Mouse (Mus musculus) hindbrain, embryonic 11.5 days (tissue): ENCODE measurements at regions not wholly inside any gene's neighbourhood (a gene's known extent, or its start where the extent isn't known, plus 50 kb on each side); places are given as distances from the start of the nearest gene placed in this dataset.
A peak's percentile ranks its signal among the peaks of the same experiment; 100 is the strongest.
"Not testable (repeated sequence)": the region's sequence is repeated elsewhere in the genome, so short reads cannot be mapped to it uniquely, and the experiment has no call there.

Source experiments
- ATAC-seq: fragments of 200-750 bp; cut with Nextera tagmentation; 2 replicates; pipeline ENCODE4 v1.8.0; 2017; ENCODE audit warnings: mild to moderate bottlenecking, moderate TSS enrichment, moderate library complexity; ENCODE audit not compliant: low FRiP score
- DNase-seq: peaks from one replicate; pipeline ENCODE4 v3.0.0-alpha.2; 2015; ENCODE audit warnings: low spot score
- H3K27ac ChIP-seq: fragments of 300-500 bp; sonication (generic); 2 replicates; pipeline ENCODE4 v1.5.1; 2014; ENCODE audit warnings: mild to moderate bottlenecking, low read depth, low read length
- H3K27me3 ChIP-seq: fragments of 300-500 bp; sonication (generic); 2 replicates; pipeline ENCODE4 v1.6.1; 2014; ENCODE audit warnings: mild to moderate bottlenecking, low read length, moderate library complexity, mixed read lengths; ENCODE audit not compliant: control insufficient read depth, insufficient read depth
- H3K36me3 ChIP-seq: fragments of 300-500 bp; sonication (generic); 2 replicates; pipeline ENCODE4 v1.6.1; 2014; ENCODE audit warnings: mild to moderate bottlenecking, low read length, moderate library complexity, mixed read lengths; ENCODE audit not compliant: control insufficient read depth, insufficient read depth
- H3K4me1 ChIP-seq: fragments of 300-500 bp; sonication (generic); replicated peaks from 2 replicates; pipeline ENCODE4 v1.6.1; 2014; ENCODE audit warnings: low read length, mixed read lengths; ENCODE audit not compliant: control insufficient read depth, insufficient read depth
- H3K4me2 ChIP-seq: fragments of 300-500 bp; sonication (generic); replicated peaks from 2 replicates; pipeline ENCODE4 v1.6.1; 2014; ENCODE audit warnings: mild to moderate bottlenecking, low read depth, low read length
- H3K4me3 ChIP-seq: fragments of 300-500 bp; sonication (generic); 2 replicates; pipeline ENCODE4 v1.5.1; 2014; ENCODE audit warnings: low read depth, low read length
- H3K9ac ChIP-seq: fragments of 300-500 bp; sonication (generic); 2 replicates; pipeline ENCODE4 v1.6.1; 2014; ENCODE audit warnings: low read depth, low read length
- H3K9me3 ChIP-seq: fragments of 300-500 bp; sonication (generic); 2 replicates; pipeline ENCODE4 v1.6.1; 2016; ENCODE audit warnings: low read length; ENCODE audit not compliant: control insufficient read depth
- WGBS: fragments of 180-500 bp; shearing (Covaris S2); extraction: QIAGEN DNeasy Blood & Tissue Kit; methylation state at CpG from one replicate; pipeline ENCODE4 v1.1.7; 2014; 5-methylcytosine and 5-hydroxymethylcytosine counted together

GRCm38 (mm10) chr4:44424831-44425704 lies 124.4 kb downstream of the Melk start:
- Histone ChIP-seq H3K9ac (peak overlapping the region; percentile 52; the same call in 1 of the 2 replicates), H3K27ac (peak overlapping the region; percentile 71), H3K36me3 (no peaks in the 10 kb centered on the region), H3K9me3 (no peaks in the 10 kb centered on the region), H3K4me3 (peak overlapping the region; percentile 41), H3K27me3 (peaks cover 9% of the 10 kb centered on the region), H3K4me1 (peaks cover 5% of the 10 kb centered on the region; the same call in 1 of the 2 replicates), H3K4me2 (peak overlapping the region; percentile 91)
- WGBS = under 1% methylated on average over 55 of the region's 56 CpGs
- DNase-seq (peak; percentile 69), ATAC-seq (peak; percentile 75)

GRCm38 (mm10) chr4:44434593-44434992 lies 133.9 kb downstream of the Melk start:
- no peaks in the 10 kb centered on the region for H3K9me3 ChIP-seq
- H3K4me3 ChIP-seq = no peak overlapping the region
- DNase-seq (peak; percentile 39), ATAC-seq (no peak)
- H3K9ac ChIP-seq = no peak overlapping the region
- no peaks in the 10 kb centered on the region for H3K4me1 ChIP-seq
- WGBS = 39% methylated on average over 9 of the region's 9 CpGs
- H3K36me3 ChIP-seq = no peaks in the 10 kb centered on the region
- H3K4me2 ChIP-seq = no peak overlapping the region
- H3K27ac ChIP-seq = no peak overlapping the region
- H3K27me3 ChIP-seq = no peaks in the 10 kb centered on the region

DNA sequence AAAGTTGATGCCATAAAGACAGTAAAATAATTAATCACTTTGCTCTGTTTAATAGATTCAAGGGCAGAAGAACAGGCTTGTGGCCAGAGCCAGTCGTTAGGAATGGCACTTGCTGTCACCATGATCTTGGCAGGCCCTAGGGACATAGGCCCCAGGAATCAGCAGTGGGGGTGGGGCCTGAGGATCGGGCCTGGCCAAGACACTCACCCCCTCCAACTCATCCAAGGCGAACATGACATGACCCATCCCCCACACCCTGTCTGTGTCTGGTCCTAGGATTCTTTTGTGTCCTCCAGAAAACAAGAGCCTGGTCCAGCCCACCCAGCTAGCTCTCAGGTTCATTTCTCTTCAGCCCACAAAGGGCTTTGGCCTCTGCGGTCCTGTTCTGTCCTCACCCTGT lies 144.8 kb downstream of the Melk start:
- Histone ChIP-seq H3K9ac (no peak overlapping the region; the same call in 1 of the 2 replicates), H3K4me1 (0 out of 2 replicates have a peak, but pooled peaks cover 2% of the 10 kb centered on the region), H3K27ac (no peak overlapping the region; the same call in 1 of the 2 replicates), H3K27me3 (no peaks in the 10 kb centered on the region), H3K36me3 (no peaks in the 10 kb centered on the region), H3K9me3 (no peaks in the 10 kb centered on the region), H3K4me2 (no peak overlapping the region), H3K4me3 (no peak overlapping the region)
- 18% methylated on average over 4 of the region's 4 CpGs for WGBS
- no peak for ATAC-seq
- DNase-seq = peak; percentile 35

DNA sequence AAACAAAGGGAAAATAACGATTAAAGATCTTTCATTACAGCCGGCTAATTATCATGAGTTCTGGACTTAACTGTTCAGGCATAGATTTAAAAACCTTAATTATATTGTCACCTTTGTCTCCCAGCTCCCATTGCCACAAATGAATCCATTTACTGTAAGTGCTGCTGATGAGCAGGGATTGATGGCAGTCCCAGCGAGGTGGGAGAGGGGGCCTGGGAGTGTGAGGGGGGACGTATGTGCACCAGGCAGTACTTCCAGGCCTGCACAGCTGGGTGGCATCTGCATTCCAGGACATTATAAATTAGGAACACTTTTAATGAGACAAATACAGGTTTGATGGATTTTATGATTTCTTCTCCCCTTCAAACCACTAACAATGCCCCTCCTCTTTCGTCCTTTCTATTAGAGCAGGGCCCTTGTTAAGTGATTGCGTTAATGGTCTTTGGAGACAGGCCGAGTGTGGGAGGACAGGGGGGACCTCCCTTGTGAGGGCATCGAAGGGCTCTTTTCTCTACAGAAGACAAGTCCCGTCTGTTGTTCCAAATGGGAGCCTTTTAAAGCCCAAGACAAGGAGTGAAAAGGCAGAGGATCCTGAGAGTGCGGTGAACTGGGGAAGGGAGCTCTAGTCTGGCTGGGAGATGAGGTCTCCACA lies 150.3 kb downstream of the Melk start:
- no peak for ATAC-seq
- WGBS = 58% methylated on average over 10 of the region's 10 CpGs
- H3K4me1 ChIP-seq = 0 out of 2 replicates have a peak, but pooled peaks cover 2% of the 10 kb centered on the region

GRCm38 (mm10) chr4:44452043-44452618 lies 151.5 kb downstream of the Melk start:
- H3K9ac ChIP-seq = no peak overlapping the region
- ATAC-seq (peak; percentile 67; the same call in 1 of the 2 replicates), DNase-seq (peak; percentile 38)
- no peak overlapping the region for H3K4me3 ChIP-seq
- H3K9me3 ChIP-seq = no peaks in the 10 kb centered on the region
- 0 out of 2 replicates have a peak, but pooled peaks cover 2% of the 10 kb centered on the region for H3K4me1 ChIP-seq
- H3K27me3 ChIP-seq = no peaks in the 10 kb centered on the region
- no peaks in the 10 kb centered on the region for H3K36me3 ChIP-seq
- WGBS = 47% methylated on average over 8 of the region's 8 CpGs
- no peak overlapping the region for H3K4me2 ChIP-seq
- H3K27ac ChIP-seq = no peak overlapping the region; the same call in 1 of the 2 replicates

More for the DNA sequence above, 150.3 kb downstream of the Melk start:
- Histone ChIP-seq H3K27ac (peak overlapping the region; percentile 33; the same call in 1 of the 2 replicates), H3K9ac (no peak overlapping the region), H3K36me3 (no peaks in the 10 kb centered on the region), H3K4me3 (no peak overlapping the region), H3K4me2 (no peak overlapping the region), H3K9me3 (no peaks in the 10 kb centered on the region), H3K27me3 (no peaks in the 10 kb centered on the region)
- DNase-seq = no peak

- WGBS = 77% methylated on average over 11 of the region's 11 CpGs
- ATAC-seq = peak; percentile 62
- DNase-seq = no peak
- Histone ChIP-seq H3K27me3 (no peaks in the 10 kb centered on the region), H3K36me3 (no peaks in the 10 kb centered on the region), H3K4me1 (0 out of 2 replicates have a peak, but pooled peaks cover 2% of the 10 kb centered on the region), H3K4me3 (no peak overlapping the region), H3K9me3 (no peaks in the 10 kb centered on the region), H3K27ac (peak overlapping the region; percentile 25; the same call in 1 of the 2 replicates), H3K4me2 (no peak overlapping the region), H3K9ac (no peak overlapping the region)
These were observed 152.9 kb downstream of the Melk start for GRCm38 (mm10) chr4:44453552-44453951.

DNA sequence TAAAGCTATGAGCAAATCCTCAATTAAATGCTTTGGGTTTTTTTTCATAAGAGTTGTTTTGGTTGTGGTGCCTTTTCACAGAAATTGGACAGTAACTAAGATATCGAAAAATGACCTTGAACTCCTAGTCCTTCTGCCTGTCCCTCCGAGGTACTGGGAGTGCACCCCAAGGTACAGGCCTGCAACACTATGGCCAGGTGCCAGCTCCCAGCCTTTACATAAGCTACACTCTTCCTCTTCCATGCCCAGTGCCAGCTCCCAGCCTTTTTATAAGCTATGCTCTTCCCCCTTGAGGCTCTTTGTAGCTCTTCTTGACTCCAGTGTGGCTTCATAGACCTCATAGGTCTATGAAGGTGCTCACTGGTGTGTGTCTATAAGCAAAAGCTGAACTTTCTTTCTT lies 155.2 kb downstream of the Melk start:
- Histone ChIP-seq H3K4me2 (no peak overlapping the region), H3K27me3 (no peaks in the 10 kb centered on the region), H3K4me3 (no peak overlapping the region), H3K27ac (no peak overlapping the region), H3K4me1 (no peaks in the 10 kb centered on the region), H3K9me3 (no peaks in the 10 kb centered on the region), H3K9ac (no peak overlapping the region), H3K36me3 (no peaks in the 10 kb centered on the region)
- WGBS = 90% methylated on average over 2 of the region's 2 CpGs
- DNase-seq (no peak), ATAC-seq (no peak)

DNA sequence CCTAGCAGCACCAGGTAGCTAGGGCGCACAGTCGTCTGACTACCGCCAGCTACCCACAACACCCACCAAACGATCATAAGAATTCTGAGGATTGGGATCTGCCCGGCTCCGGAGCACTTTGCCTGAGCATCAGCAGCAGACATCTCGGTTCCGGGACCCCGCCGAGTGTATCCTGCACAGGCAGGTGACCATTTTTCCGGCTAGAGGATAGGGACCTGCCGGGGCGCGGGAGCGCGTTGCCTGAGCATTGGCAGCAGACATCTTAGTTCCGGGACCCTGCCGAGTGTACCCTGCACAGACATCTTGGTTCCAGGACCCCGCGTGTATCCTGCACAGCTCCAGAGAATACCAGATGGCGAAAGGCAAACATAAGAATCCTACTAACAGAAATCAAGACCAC lies 172.8 kb downstream of the Melk start:
- H3K4me1 ChIP-seq, H3K4me3 ChIP-seq, H3K27ac ChIP-seq, H3K9ac ChIP-seq, DNase-seq, H3K36me3 ChIP-seq, H3K9me3 ChIP-seq, H3K27me3 ChIP-seq, ATAC-seq, H3K4me2 ChIP-seq: not testable (repeated sequence)
- WGBS = 90% methylated on average over 21 of the region's 21 CpGs
